Mouse (Mus musculus) lung, adult 2 months (tissue): ENCODE results near the gene Pigq. TPM values are rescaled to one million over a fixed set of nuclear protein-coding genes. Genes with fewer than 3 reads are reported as not detected.

Experiments used
- DNase-seq: peaks from one replicate; pipeline ENCODE4 v3.0.0; 2022
- H3K4me1 ChIP-seq: fragments of 200-500 bp; 2 replicates; pipeline ENCODE4 v1.6.1; 2011; ENCODE audit warnings: low read length; ENCODE audit not compliant: control insufficient read depth, insufficient read depth
- H3K4me3 ChIP-seq: fragments of 200-500 bp; replicated peaks from 2 replicates; pipeline ENCODE3; 2011; ENCODE audit warnings: low read depth, mild to moderate bottlenecking, control low read depth, low read length; ENCODE audit errors: extremely low read depth
- CTCF ChIP-seq: fragments of 200-500 bp; IDR thresholded peaks from 2 replicates; pipeline ENCODE4 v1.5.1; 2011; ENCODE audit warnings: mild to moderate bottlenecking, low read length, control low read depth; ENCODE audit not compliant: insufficient read depth
- POLR2A ChIP-seq: fragments of 200-500 bp; IDR thresholded peaks from 2 replicates; pipeline ENCODE4 v1.6.1; 2011; ENCODE audit warnings: low read depth, mild to moderate bottlenecking, control low read depth, low read length, borderline replicate concordance; ENCODE audit errors: extremely low read depth
- WGBS: fragments of 180-500 bp; shearing (Covaris S2); methylation state at CpG from one replicate; pipeline ENCODE4 v1.1.7; 2018; 5-methylcytosine and 5-hydroxymethylcytosine counted together
- polyA plus RNA-seq: library from polyadenylated mRNA; depleted of rRNA; stranded (reverse); fragments of >200 nt; gene quantifications from 2 replicates; pipeline ENCODE4 v1.2.3, GENCODE M21; 2012; rRNA removed

Gene Pigq
- polyA plus RNA-seq, 1 experiment = 131 TPM

- DNase-seq = no peak
- Histone ChIP-seq H3K4me3 (no peak within 1 kb of the TSS), H3K4me1 (peaks cover 3% of the 10 kb centered on the region)
- WGBS = 49% methylated on average over 5 of the region's 5 CpGs
- TF ChIP-seq POLR2A (no peak), CTCF (no peak)
These were observed 64.4 kb downstream of the Pigq start, which contains the start of gene Wfikkn1 for GRCm38 (mm10) chr17:25880196-25880910. Wfikkn1 (minus strand) TSS chr17:25880858.

GRCm38 (mm10) chr17:25879750-25880149 is 65.0 kb downstream of the Pigq start:
- no peak for DNase-seq

GRCm38 (mm10) chr17:25879261-25879660 is 65.5 kb downstream of the Pigq start:
- WGBS = 75% methylated on average over 4 of the region's 4 CpGs
- no peak for DNase-seq
- peak; percentile 57 for TF ChIP-seq CTCF
- no peak for TF ChIP-seq POLR2A
- Histone ChIP-seq H3K4me3 (no peak overlapping the region), H3K4me1 (peaks cover 3% of the 10 kb centered on the region)

More at GRCm38 (mm10) chr17:25879750-25880149, 65.0 kb downstream of the Pigq start:
- TF ChIP-seq CTCF = no peak
- no peak for TF ChIP-seq POLR2A
- 77% methylated on average over 8 of the region's 8 CpGs for WGBS
- Histone ChIP-seq H3K4me1 (peaks cover 3% of the 10 kb centered on the region), H3K4me3 (no peak overlapping the region)

DNA sequence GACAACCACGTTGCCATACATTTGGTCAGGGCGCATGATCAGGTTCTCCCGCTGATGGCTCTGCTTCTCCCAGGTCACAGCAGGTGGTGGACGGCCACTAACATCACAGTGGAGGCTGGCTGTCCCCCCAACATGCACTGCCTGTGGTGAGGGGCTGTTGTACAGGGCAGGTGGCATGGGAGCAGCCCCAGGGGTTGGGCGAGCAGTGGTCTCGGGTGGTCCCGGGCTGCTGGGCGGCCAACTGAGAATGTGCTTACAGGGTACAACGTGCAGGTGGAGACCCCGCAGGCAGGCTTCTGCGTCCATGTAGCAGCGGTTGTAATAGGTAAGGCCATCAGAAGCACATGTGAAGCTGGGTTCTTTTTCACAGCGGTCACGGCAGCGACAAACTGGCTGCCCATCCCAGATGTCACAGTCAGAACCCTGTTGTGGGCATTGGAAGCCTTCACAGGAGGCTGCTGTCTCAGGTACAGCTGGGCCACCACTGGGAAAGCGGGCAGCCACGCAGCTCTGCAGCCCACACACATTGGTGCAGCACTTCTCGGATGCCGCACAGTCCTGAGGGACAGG is 66.0 kb downstream of the Pigq start:
- DNase-seq = no peak
- Histone ChIP-seq H3K4me3 (no peak overlapping the region), H3K4me1 (peaks cover 3% of the 10 kb centered on the region)
- WGBS = 93% methylated on average over 19 of the region's 19 CpGs
- TF ChIP-seq CTCF (no peak), POLR2A (no peak)

GRCm38 (mm10) chr17:25877741-25878610 is 66.8 kb downstream of the Pigq start:
- WGBS = 90% methylated on average over 32 of the region's 32 CpGs
- no peak for TF ChIP-seq POLR2A
- no peak for TF ChIP-seq CTCF
- DNase-seq = no peak
- Histone ChIP-seq H3K4me3 (no peak overlapping the region), H3K4me1 (peaks cover 3% of the 10 kb centered on the region)

GRCm38 (mm10) chr17:25877025-25877424 is 67.7 kb downstream of the Pigq start:
- DNase-seq = no peak
- 87% methylated on average over 3 of the region's 3 CpGs for WGBS
- no peak for TF ChIP-seq CTCF
- no peak for TF ChIP-seq POLR2A

More at GRCm38 (mm10) chr17:25877025-25877424, 67.7 kb downstream of the Pigq start:
- Histone ChIP-seq H3K4me1 (peaks cover 3% of the 10 kb centered on the region), H3K4me3 (no peak overlapping the region)

Other genes with a start within 250 kb of the Pigq start
- gene Gng13, start 227.8 kb downstream of the Pigq start, polyA plus RNA-seq = 0.36 TPM in 1 of 2 replicates, not detected in the other
- 3.0 and 4.2 TPM in 2 replicates for gene Chtf18, start 217.5 kb downstream of the Pigq start, polyA plus RNA-seq
- gene Rpusd1, start 217.3 kb downstream of the Pigq start, polyA plus RNA-seq = 40.1 and 45.0 TPM in 2 replicates
- 0.23 and 0.25 TPM in 2 replicates for gene Mslnl, start 208.9 kb downstream of the Pigq start, polyA plus RNA-seq
- 71.2 and 78.4 TPM in 2 replicates for gene Msln, start 190.6 kb downstream of the Pigq start, polyA plus RNA-seq
- gene Narfl, start 171.2 kb downstream of the Pigq start, polyA plus RNA-seq = 13.1 and 20.1 TPM in 2 replicates
- gene Haghl, start 159.3 kb downstream of the Pigq start, polyA plus RNA-seq = 48.9 and 56.2 TPM in 2 replicates
- gene Ccdc78, start 158.4 kb downstream of the Pigq start, polyA plus RNA-seq = 14.0 and 15.6 TPM in 2 replicates
- gene Fam173a, start 152.0 kb downstream of the Pigq start, polyA plus RNA-seq = 114 and 128 TPM in 2 replicates
- gene AC134908.4, start 149.3 kb downstream of the Pigq start, polyA plus RNA-seq = 0.41 TPM in 1 of 2 replicates, not detected in the other
- 40.3 and 44.9 TPM in 2 replicates for gene Metrn, start 147.8 kb downstream of the Pigq start, polyA plus RNA-seq
- gene Fbxl16, start 135.9 kb downstream of the Pigq start, polyA plus RNA-seq = 4.0 and 5.0 TPM in 2 replicates
- 29.4 and 34.3 TPM in 2 replicates for gene Wdr24, start 121.3 kb downstream of the Pigq start, polyA plus RNA-seq
- 55.1 and 65.2 TPM in 2 replicates for gene Jmjd8, start 116.1 kb downstream of the Pigq start, polyA plus RNA-seq
- gene Stub1, start 111.5 kb downstream of the Pigq start, polyA plus RNA-seq = 131 and 160 TPM in 2 replicates
- gene Rhbdl1, start 107.6 kb downstream of the Pigq start, polyA plus RNA-seq = 9.1 and 14.1 TPM in 2 replicates
- gene Gm20683, start 103.2 kb downstream of the Pigq start, polyA plus RNA-seq = 29.1 and 36.2 TPM in 2 replicates
- gene Rhot2, start 100.1 kb downstream of the Pigq start, polyA plus RNA-seq = 59.6 and 61.2 TPM in 2 replicates
- 35.7 and 40.3 TPM in 2 replicates for gene Wdr90, start 83.4 kb downstream of the Pigq start, polyA plus RNA-seq
- gene Mcrip2, start 76.2 kb downstream of the Pigq start, polyA plus RNA-seq = 22.7 and 31.1 TPM in 2 replicates
- gene Mettl26, start 69.9 kb downstream of the Pigq start, polyA plus RNA-seq = 78.1 and 103 TPM in 2 replicates
- gene Wfikkn1, start 64.1 kb downstream of the Pigq start, polyA plus RNA-seq = 1.0 and 1.4 TPM in 2 replicates
- gene Rab40c, start 25.2 kb downstream of the Pigq start, polyA plus RNA-seq = 40.2 and 62.6 TPM in 2 replicates
- 24.4 and 37.5 TPM in 2 replicates for gene Nhlrc4, start within 50 bp of the Pigq start, polyA plus RNA-seq
- not detected in 2 replicates for gene A930017K11Rik, start 7.6 kb upstream of the Pigq start, polyA plus RNA-seq
- 45.9 and 49.7 TPM in 2 replicates for gene Capn15, start 40.9 kb upstream of the Pigq start, polyA plus RNA-seq
- gene Rab11fip3, start 124.6 kb upstream of the Pigq start, polyA plus RNA-seq = 41.3 and 46.5 TPM in 2 replicates
- 12.1 and 16.7 TPM in 2 replicates for gene Decr2, start 145.4 kb upstream of the Pigq start, polyA plus RNA-seq
- gene Nme4, start 150.7 kb upstream of the Pigq start, polyA plus RNA-seq = 5.4 and 7.5 TPM in 2 replicates
- gene Tmem8, start 168.4 kb upstream of the Pigq start, polyA plus RNA-seq = 60.0 and 65.3 TPM in 2 replicates
- 43.4 and 46.7 TPM in 2 replicates for gene Mrpl28, start 178.6 kb upstream of the Pigq start, polyA plus RNA-seq
- 14.0 and 17.5 TPM in 2 replicates for gene Axin1, start 193.8 kb upstream of the Pigq start, polyA plus RNA-seq